Mouse (Mus musculus): ENCODE results near the gene Gtdc1. TPM values are rescaled to one million over a fixed set of nuclear protein-coding genes. Genes with fewer than 3 reads are reported as not detected.

The Gtdc1 gene
- total and polyA plus RNA-seq, 3 experiments = 6.2 to 17.7 (median 16.5) TPM

DNA sequence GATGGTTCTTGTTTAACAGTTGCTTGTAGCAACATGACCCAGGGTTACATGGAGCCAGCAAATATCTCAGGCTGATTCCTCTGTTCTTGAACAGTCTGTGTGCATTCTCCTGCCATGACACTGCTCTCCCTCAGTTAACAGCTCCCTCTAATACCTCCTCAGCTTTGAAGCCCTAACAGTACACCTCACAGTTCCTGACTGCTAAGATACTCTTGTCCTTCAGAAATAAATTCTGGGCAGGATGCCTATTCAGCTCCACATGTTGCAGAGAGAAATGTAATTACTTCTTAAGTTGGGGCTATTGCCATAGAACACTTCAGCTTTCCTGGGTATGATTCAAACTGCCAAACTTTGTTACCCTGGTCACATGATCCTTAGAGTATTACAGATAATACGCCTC is 29.7 kb downstream of the Gtdc1 start:
- 66% methylated on average over 1 of the region's 1 CpGs for WGBS
- Histone ChIP-seq H3K9ac (ENCODE audit: low read depth, low read length) (no peak overlapping the region), H3K4me1 (ENCODE audit: control insufficient read depth, insufficient read depth, low read length) (no peaks in the 10 kb centered on the region), H3K27me3 (ENCODE audit: control insufficient read depth, insufficient read depth, low read length) (no peaks in the 10 kb centered on the region), H3K79me2 (replicated peaks; ENCODE audit: control insufficient read depth, insufficient read depth, low read length) (no peaks in the 10 kb centered on the region; the same call in 1 of the 2 replicates), H3K4me3 (no peak overlapping the region), H3K27ac (no peak overlapping the region), H3K36me3 (ENCODE audit: control insufficient read depth, insufficient read depth, low read length) (no peaks in the 10 kb centered on the region)
- TF ChIP-seq CTCF (IDR thresholded peaks at IDR 0.05) (no peak), POLR2A (IDR thresholded peaks at IDR 0.05; ENCODE audit: insufficient read depth, low read depth, low read length) (no peak), EP300 (IDR thresholded peaks at IDR 0.05; ENCODE audit: insufficient read depth, low read depth, low read length) (no peak)
- intact Hi-C loops (cut with DNase I) = no loop called here
- no peak for DNase-seq

DNA sequence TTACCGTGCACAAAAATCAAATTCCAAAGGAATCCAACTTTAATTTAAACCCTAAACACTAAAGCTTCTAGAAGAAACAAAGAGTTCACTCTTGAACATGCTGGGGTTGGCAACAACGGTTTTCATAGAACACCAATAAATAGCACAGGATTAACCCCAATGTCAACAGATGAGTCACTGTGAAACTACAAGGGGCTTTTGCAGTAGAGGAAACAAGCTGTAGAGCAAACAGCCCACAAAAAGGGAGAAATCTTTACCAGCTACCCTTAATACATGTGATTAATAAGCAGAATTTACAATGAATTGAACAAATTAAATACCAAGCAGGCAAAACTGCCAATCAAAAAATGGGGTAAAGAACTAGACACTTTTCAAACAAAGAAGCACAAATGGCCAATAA is 53.7 kb downstream of the Gtdc1 start:
- no peak for DNase-seq
- intact Hi-C loops (cut with DNase I) = no loop called here
- H3K27ac ChIP-seq = no peak overlapping the region
- no peak overlapping the region for H3K4me3 ChIP-seq
- H3K9ac ChIP-seq (ENCODE audit: low read depth, low read length) = no peak overlapping the region
- H3K27me3 ChIP-seq (ENCODE audit: control insufficient read depth, insufficient read depth, low read length) = no peaks in the 10 kb centered on the region
- no peak for TF ChIP-seq CTCF (IDR thresholded peaks at IDR 0.05)
- no peak for TF ChIP-seq POLR2A (IDR thresholded peaks at IDR 0.05; ENCODE audit: insufficient read depth, low read depth, low read length)
- no peak for TF ChIP-seq EP300 (IDR thresholded peaks at IDR 0.05; ENCODE audit: insufficient read depth, low read depth, low read length)
- H3K79me2 ChIP-seq (replicated peaks; ENCODE audit: control insufficient read depth, insufficient read depth, low read length) = no peaks in the 10 kb centered on the region
- WGBS = 75% methylated on average over 2 of the region's 2 CpGs
- no peaks in the 10 kb centered on the region for H3K36me3 ChIP-seq (ENCODE audit: control insufficient read depth, insufficient read depth, low read length)
- H3K4me1 ChIP-seq (ENCODE audit: control insufficient read depth, insufficient read depth, low read length) = no peaks in the 10 kb centered on the region

DNA sequence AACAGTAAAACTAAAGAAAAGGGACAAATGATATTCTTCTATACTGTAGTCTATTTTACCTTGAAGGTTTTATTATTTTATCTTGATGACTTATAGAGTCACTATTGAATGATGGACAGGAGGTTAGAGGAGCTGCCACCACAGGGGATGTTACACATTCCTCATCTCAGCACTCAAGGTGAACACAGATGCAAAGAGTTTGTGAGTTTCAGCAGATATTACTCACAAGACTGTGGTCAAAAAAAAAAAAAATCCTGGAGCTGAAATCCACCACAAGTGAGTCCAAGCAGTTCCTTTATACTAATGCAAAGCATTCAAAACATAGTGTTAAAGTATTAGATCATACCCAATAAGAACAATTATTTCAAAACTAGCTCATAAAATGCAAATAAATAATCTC is 62.7 kb downstream of the Gtdc1 start:
- Histone ChIP-seq H3K4me3 (no peak overlapping the region), H3K27me3 (ENCODE audit: control insufficient read depth, insufficient read depth, low read length) (no peaks in the 10 kb centered on the region), H3K9ac (ENCODE audit: low read depth, low read length) (no peak overlapping the region), H3K27ac (no peak overlapping the region), H3K4me1 (ENCODE audit: control insufficient read depth, insufficient read depth, low read length) (no peaks in the 10 kb centered on the region), H3K36me3 (ENCODE audit: control insufficient read depth, insufficient read depth, low read length) (no peaks in the 10 kb centered on the region), H3K79me2 (replicated peaks; ENCODE audit: control insufficient read depth, insufficient read depth, low read length) (no peaks in the 10 kb centered on the region)
- DNase-seq = no peak
- TF ChIP-seq POLR2A (IDR thresholded peaks at IDR 0.05; ENCODE audit: insufficient read depth, low read depth, low read length) (no peak), EP300 (IDR thresholded peaks at IDR 0.05; ENCODE audit: insufficient read depth, low read depth, low read length) (no peak), CTCF (IDR thresholded peaks at IDR 0.05) (no peak)
- intact Hi-C loops (cut with DNase I) = no loop called here

DNA sequence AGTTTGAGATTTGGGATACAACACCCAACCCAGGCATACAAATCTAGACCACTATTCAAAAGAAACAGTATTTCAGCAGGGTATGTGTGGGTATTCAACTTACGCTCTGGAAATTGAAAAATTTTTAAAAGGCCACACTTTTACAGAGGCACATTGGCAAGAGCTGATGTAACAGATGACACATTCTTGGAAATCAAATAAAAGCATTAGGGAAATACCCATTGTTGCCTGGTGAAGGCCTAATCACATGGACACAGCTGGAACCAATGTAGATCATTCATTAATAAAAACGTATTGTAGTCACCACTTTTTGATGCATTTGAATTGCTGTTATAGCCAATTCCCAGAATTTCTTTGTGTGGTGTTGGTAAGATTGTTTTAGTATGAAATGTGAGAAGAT is 73.0 kb downstream of the Gtdc1 start:
- Histone ChIP-seq H3K4me1 (ENCODE audit: control insufficient read depth, insufficient read depth, low read length) (no peaks in the 10 kb centered on the region), H3K9ac (ENCODE audit: low read depth, low read length) (no peak overlapping the region), H3K4me3 (no peak overlapping the region), H3K36me3 (ENCODE audit: control insufficient read depth, insufficient read depth, low read length) (no peaks in the 10 kb centered on the region; the same call in 1 of the 2 replicates), H3K27ac (no peak overlapping the region), H3K79me2 (replicated peaks; ENCODE audit: control insufficient read depth, insufficient read depth, low read length) (no peaks in the 10 kb centered on the region), H3K27me3 (ENCODE audit: control insufficient read depth, insufficient read depth, low read length) (no peaks in the 10 kb centered on the region)
- no peak for DNase-seq
- 84% methylated on average over 2 of the region's 2 CpGs for WGBS
- TF ChIP-seq CTCF (IDR thresholded peaks at IDR 0.05) (no peak), POLR2A (IDR thresholded peaks at IDR 0.05; ENCODE audit: insufficient read depth, low read depth, low read length) (no peak), EP300 (IDR thresholded peaks at IDR 0.05; ENCODE audit: insufficient read depth, low read depth, low read length) (no peak)
- intact Hi-C loops (cut with DNase I) = no loop called here

DNA sequence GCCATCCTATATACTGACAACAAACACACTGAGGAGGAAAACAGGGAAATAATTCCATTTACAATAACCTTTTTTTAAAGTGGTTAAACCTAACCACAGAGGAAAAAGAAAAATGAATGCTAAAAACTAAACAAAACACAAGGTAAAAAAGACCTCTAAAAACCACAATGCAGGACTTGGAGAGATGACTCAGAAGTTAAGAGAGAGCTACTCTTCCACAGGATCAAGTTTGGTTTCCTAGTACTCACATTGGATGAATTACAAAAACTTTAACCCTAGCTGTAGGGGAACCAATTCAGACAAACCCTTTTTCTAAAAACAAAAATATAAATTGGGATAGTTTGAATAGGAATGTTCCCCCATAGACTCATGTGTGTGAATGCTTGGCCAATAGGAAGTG is 77.8 kb downstream of the Gtdc1 start:
- H3K27me3 ChIP-seq (ENCODE audit: control insufficient read depth, insufficient read depth, low read length) = no peaks in the 10 kb centered on the region
- H3K36me3 ChIP-seq (ENCODE audit: control insufficient read depth, insufficient read depth, low read length) = no peaks in the 10 kb centered on the region
- H3K79me2 ChIP-seq (replicated peaks; ENCODE audit: control insufficient read depth, insufficient read depth, low read length) = no peaks in the 10 kb centered on the region
- no peak overlapping the region for H3K27ac ChIP-seq
- H3K4me1 ChIP-seq (ENCODE audit: control insufficient read depth, insufficient read depth, low read length) = no peaks in the 10 kb centered on the region
- H3K4me3 ChIP-seq = no peak overlapping the region
- no peak for DNase-seq
- no peak for TF ChIP-seq CTCF (IDR thresholded peaks at IDR 0.05)
- TF ChIP-seq EP300 (IDR thresholded peaks at IDR 0.05; ENCODE audit: insufficient read depth, low read depth, low read length) = no peak
- no peak for TF ChIP-seq POLR2A (IDR thresholded peaks at IDR 0.05; ENCODE audit: insufficient read depth, low read depth, low read length)
- intact Hi-C loops (cut with DNase I) = no loop called here
- H3K9ac ChIP-seq (ENCODE audit: low read depth, low read length) = no peak overlapping the region

DNA sequence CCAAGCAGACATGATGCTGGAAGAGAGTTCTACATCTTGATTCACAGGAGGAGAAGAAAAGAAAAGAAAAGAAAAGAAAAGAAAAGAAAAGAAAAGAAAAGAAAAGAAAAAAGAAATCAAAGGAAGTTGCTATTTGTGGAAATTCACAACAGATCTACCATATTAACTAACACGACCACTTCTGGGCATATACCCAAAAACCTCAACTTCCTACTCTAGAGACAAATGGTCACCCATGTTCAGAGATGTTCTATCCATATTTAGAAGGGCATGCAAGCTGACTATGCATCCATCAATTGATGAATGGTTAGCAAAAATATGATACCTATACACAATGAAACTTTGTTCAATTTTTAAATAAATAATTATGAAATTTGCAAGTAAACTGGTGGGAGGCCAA is 79.3 kb downstream of the Gtdc1 start:
- no peak for DNase-seq
- no peak overlapping the region for H3K27ac ChIP-seq
- H3K4me3 ChIP-seq = no peak overlapping the region
- intact Hi-C loops (cut with DNase I) = no loop called here
- WGBS = 35% methylated on average over 1 of the region's 1 CpGs
- no peaks in the 10 kb centered on the region for H3K4me1 ChIP-seq (ENCODE audit: control insufficient read depth, insufficient read depth, low read length)
- no peak overlapping the region for H3K9ac ChIP-seq (ENCODE audit: low read depth, low read length)
- H3K79me2 ChIP-seq (replicated peaks; ENCODE audit: control insufficient read depth, insufficient read depth, low read length) = no peaks in the 10 kb centered on the region
- no peaks in the 10 kb centered on the region for H3K27me3 ChIP-seq (ENCODE audit: control insufficient read depth, insufficient read depth, low read length)
- no peak for TF ChIP-seq POLR2A (IDR thresholded peaks at IDR 0.05; ENCODE audit: insufficient read depth, low read depth, low read length)
- no peak for TF ChIP-seq EP300 (IDR thresholded peaks at IDR 0.05; ENCODE audit: insufficient read depth, low read depth, low read length)
- TF ChIP-seq CTCF (IDR thresholded peaks at IDR 0.05) = no peak
- no peaks in the 10 kb centered on the region for H3K36me3 ChIP-seq (ENCODE audit: control insufficient read depth, insufficient read depth, low read length)
